Comparison of ENCODE assay signal across 8 mouse cellular contexts in genomic region chr4:138456536-138456935, GRCm38 (mm10). TPM values are rescaled to one million over a fixed set of nuclear protein-coding genes. Genes with fewer than 3 reads are reported as not detected.
DNase-seq lines count a peak whose midpoint lies in the region; ATAC-seq and TF ChIP-seq lines count a peak whose summit lies in the region.

No protein-coding gene starts in this region.

- no peak for TF ChIP-seq EP300 in heart, adult 2 months (IDR thresholded peaks at IDR 0.05; ENCODE audit: insufficient read depth, low read depth, low read length)

- no peaks in the 10 kb centered on the region for H3K9me3 ChIP-seq in forebrain, embryonic 14.5 days (replicated peaks; ENCODE audit: control insufficient read depth, low read length)
- no peaks in the 10 kb centered on the region for H3K9me3 ChIP-seq in liver, embryonic 15.5 days (replicated peaks)

- no peaks in the 10 kb centered on the region for H3K36me3 ChIP-seq in heart, adult 2 months (ENCODE audit: control insufficient read depth, insufficient read depth, low read length)
- H3K36me3 ChIP-seq in forebrain, embryonic 14.5 days (ENCODE audit: control insufficient read depth, insufficient read depth, low read length): no peaks in the 10 kb centered on the region
- no peaks in the 10 kb centered on the region for H3K36me3 ChIP-seq in liver, embryonic 15.5 days (replicated peaks)

- intact Hi-C loops in heart, adult 2 months (cut with DNase I): no loop called here
- intact Hi-C loops in heart, postnatal 10 days (cut with DNase I): no loop called here
- intact Hi-C loops in gastrocnemius, postnatal 14 days (cut with DNase I; ENCODE audit: low total_unique reads): no loop called here

- no peak for TF ChIP-seq CTCF in heart, adult 2 months (IDR thresholded peaks at IDR 0.05)

- H3K79me2 ChIP-seq in heart, adult 2 months (replicated peaks; ENCODE audit: control insufficient read depth, insufficient read depth, low read length): no peaks in the 10 kb centered on the region

- DNase-seq in heart, adult 2 months: no peak
- DNase-seq in heart, postnatal 10 days: no peak
- DNase-seq in forebrain, embryonic 14.5 days (ENCODE audit: low spot score): no peak
- no peak for DNase-seq in right cerebral cortex, postnatal 4 days
- no peak for DNase-seq in right cerebral cortex, postnatal 36 days (ENCODE audit: low spot score in 2 of 2)
- DNase-seq in gastrocnemius, postnatal 14 days: no peak

- H3K9ac ChIP-seq in heart, adult 2 months (ENCODE audit: low read depth, low read length): peak overlapping the region; percentile 98; the same call in 1 of the 2 replicates
- peak overlapping the region; percentile 87 for H3K9ac ChIP-seq in forebrain, embryonic 14.5 days (ENCODE audit: low read length)
- H3K9ac ChIP-seq in liver, embryonic 15.5 days: 0 out of 2 replicates have a peak overlapping the region, but pooled peaks have one; percentile 48

- peaks cover 1% of the 10 kb centered on the region for H3K4me1 ChIP-seq in heart, adult 2 months (ENCODE audit: control insufficient read depth, insufficient read depth, low read length)
- H3K4me1 ChIP-seq in forebrain, embryonic 14.5 days (ENCODE audit: control insufficient read depth, insufficient read depth, low read length): peaks cover 14% of the 10 kb centered on the region
- peaks cover 13% of the 10 kb centered on the region for H3K4me1 ChIP-seq in liver, embryonic 15.5 days (replicated peaks)

- peak; percentile 37 for ATAC-seq in CD4-positive, CD25-positive, alpha-beta regulatory T cell, adult 4 months
- no peak for ATAC-seq in forebrain, embryonic 14.5 days
- ATAC-seq in liver, embryonic 15.5 days (ENCODE audit: insufficient read depth): no peak

- no peaks in the 10 kb centered on the region for H3K27me3 ChIP-seq in heart, adult 2 months (ENCODE audit: control insufficient read depth, insufficient read depth, low read length)
- H3K27me3 ChIP-seq in forebrain, embryonic 14.5 days (replicated peaks; ENCODE audit: control insufficient read depth, insufficient read depth, low read length): peaks cover 6% of the 10 kb centered on the region; the same call in 1 of the 2 replicates
- peaks cover 91% of the 10 kb centered on the region for H3K27me3 ChIP-seq in liver, embryonic 15.5 days

- no peak for TF ChIP-seq POLR2A in heart, adult 2 months (IDR thresholded peaks at IDR 0.05; ENCODE audit: insufficient read depth, low read depth, low read length)

- H3K27ac ChIP-seq in heart, adult 2 months: no peak overlapping the region
- no peak overlapping the region for H3K27ac ChIP-seq in forebrain, embryonic 14.5 days (ENCODE audit: low read depth, low read length)
- 0 out of 2 replicates have a peak overlapping the region, but pooled peaks have one; percentile 45 for H3K27ac ChIP-seq in liver, embryonic 15.5 days (replicated peaks)

- H3K4me3 ChIP-seq in heart, adult 2 months: peak overlapping the region; percentile 74
- H3K4me3 ChIP-seq in forebrain, embryonic 14.5 days (ENCODE audit: low read depth, low read length): peak overlapping the region; percentile 76
- peak overlapping the region; percentile 58 for H3K4me3 ChIP-seq in liver, embryonic 15.5 days (replicated peaks)

- H3K4me2 ChIP-seq in forebrain, embryonic 14.5 days (ENCODE audit: low read length): peak overlapping the region; percentile 87
- H3K4me2 ChIP-seq in liver, embryonic 15.5 days: peak overlapping the region; percentile 58

- WGBS in heart, adult 2 months: 36% methylated on average over 8 of the region's 8 CpGs
- 12% methylated on average over 8 of the region's 8 CpGs for WGBS in forebrain, embryonic 14.5 days
- 4% methylated on average over 8 of the region's 8 CpGs for WGBS in liver, embryonic 15.5 days (ENCODE audit: insufficient replicate concordance)

RNA-seq across cellular contexts. Expression of gene Camk2n1, which starts 2.4 kb away (rescaled TPM):
- 10 to 100 TPM; 12.0 to 12.7 TPM for total RNA-seq in heart, adult 2 months (2021)
- polyA plus RNA-seq in heart, adult 2 months (2012; rRNA removed): 6.9 and 7.1 TPM in 2 replicates
- total RNA-seq in heart, postnatal 10 days (2021): 10 to 100 TPM in 1 of 2 experiments, 1 to 10 TPM in 1; 9.8 to 10.1 TPM
- polyA plus RNA-seq in CD4-positive, CD25-positive, alpha-beta regulatory T cell, adult 4 months (2017; shearing (Covaris generic)): 1 to 10 TPM in 1 of 2 experiments, under 1 TPM in 1; 0.95 to 1.2 TPM
- polyA plus RNA-seq in forebrain, embryonic 14.5 days (2014; fragmentation: Nextera tagmentation; extraction: Ambion mirVana): 7.5 and 7.8 TPM in 2 replicates
- 1.3 and 1.4 TPM in 2 replicates for polyA plus RNA-seq in liver, embryonic 15.5 days (2015; fragmentation: Nextera tagmentation; extraction: Ambion mirVana)
- 1 to 10 TPM; 4.4 to 4.6 TPM for total RNA-seq in gastrocnemius, postnatal 14 days (2021)

RNA-seq across cellular contexts. Expression of gene Mul1, which starts 22.1 kb away (rescaled TPM):
- total RNA-seq in heart, adult 2 months (2021): 10 to 100 TPM; 75.0 to 75.5 TPM
- 25.3 and 32.9 TPM in 2 replicates for polyA plus RNA-seq in heart, adult 2 months (2012; rRNA removed)
- total RNA-seq in heart, postnatal 10 days (2021): 10 to 100 TPM; 70.6 to 72.2 TPM
- polyA plus RNA-seq in CD4-positive, CD25-positive, alpha-beta regulatory T cell, adult 4 months (2017; shearing (Covaris generic)): 10 to 100 TPM; 12.2 to 16.9 TPM
- 16.2 and 21.9 TPM in 2 replicates for polyA plus RNA-seq in forebrain, embryonic 14.5 days (2014; fragmentation: Nextera tagmentation; extraction: Ambion mirVana)
- 7.8 and 8.6 TPM in 2 replicates for polyA plus RNA-seq in liver, embryonic 15.5 days (2015; fragmentation: Nextera tagmentation; extraction: Ambion mirVana)
- 10 to 100 TPM; 31.1 to 34.2 TPM for total RNA-seq in gastrocnemius, postnatal 14 days (2021)

Comparison
In these comparisons a context has a peak if more than half of its experiments do, and no peak if none do; other contexts are left out.
1. H3K9ac ChIP-seq: peak in every context shown above with its lines; median percentile 98 in heart, adult 2 months; 87 in forebrain, embryonic 14.5 days; 48 in liver, embryonic 15.5 days.